Mouse (Mus musculus): ENCODE measurements around the gene Sctr.

DNA sequence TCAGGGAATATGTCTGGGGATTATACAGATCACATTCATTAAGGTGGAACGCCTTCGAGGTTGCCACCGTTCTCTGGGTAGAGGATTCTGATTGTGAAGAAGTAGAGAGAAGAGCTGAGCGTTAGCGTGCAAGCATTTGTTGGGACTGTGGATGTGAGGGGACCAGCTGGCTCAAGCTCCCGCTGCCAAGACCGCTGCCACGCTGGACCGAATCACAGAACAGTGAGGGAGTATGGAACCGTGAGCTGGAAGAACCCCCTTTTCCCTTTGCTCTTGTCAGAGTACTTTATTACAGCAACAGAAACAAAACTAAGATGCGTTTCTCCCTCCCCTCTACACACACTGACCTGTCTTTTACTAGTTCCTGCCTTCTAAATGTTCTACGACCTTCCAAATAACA lies 5.9 kb downstream of the Sctr start:
- TF ChIP-seq USF1 (IDR thresholded peaks at IDR 0.05; ENCODE audit: low read depth) (no peak), CTCF (IDR thresholded peaks at IDR 0.05; ENCODE audit: control insufficient read depth, insufficient read depth, insufficient read length) (no peak), MYOG (IDR thresholded peaks at IDR 0.05; ENCODE audit: control insufficient read depth, extremely low read depth, insufficient read length) (no peak), FOSL1 (IDR thresholded peaks at IDR 0.05; ENCODE audit: insufficient read depth, low read length, poor library complexity, severe bottlenecking) (no peak), MAX (IDR thresholded peaks at IDR 0.05) (no peak), CEBPB (IDR thresholded peaks at IDR 0.05; ENCODE audit: low read depth) (no peak)
